Mouse (Mus musculus) cerebellum, adult 2 months (tissue): ENCODE data around the gene Ppfibp1.

ENCODE experiments used
- CTCF ChIP-seq: fragments of 200-500 bp; IDR thresholded peaks from 2 replicates; pipeline ENCODE4 v1.5.1; 2011; ENCODE audit warnings: low read depth, mild to moderate bottlenecking, control low read depth, low read length, moderate library complexity, borderline replicate concordance; ENCODE audit not compliant: insufficient read depth
- POLR2A ChIP-seq: fragments of 200-500 bp; IDR thresholded peaks from 2 replicates; pipeline ENCODE4 v1.6.1; 2011; ENCODE audit warnings: low read length, control low read depth, borderline replicate concordance; ENCODE audit not compliant: insufficient read depth

- no peak for TF ChIP-seq CTCF
- no peak for TF ChIP-seq POLR2A
These were observed 187.6 kb downstream of the Ppfibp1 start for GRCm38 (mm10) chr6:147075808-147076387.
